Comparison of ENCODE assay signal across 25 mouse cellular contexts in genomic region chr12:55798745-55799144, GRCm38 (mm10).
"Had no signal": no experiment of that assay in that cellular context is flagged by ENCODE, and none has a peak within 500 bp of the region (broad histone marks: within the 10 kb centered on the region; RNA-seq: fewer than 3 reads in every experiment).

No protein-coding gene starts in this region.

- H3K27ac ChIP-seq: heart, embryonic 13.5 days; heart, embryonic 15.5 days; hindbrain, embryonic 13.5 days; hindbrain, embryonic 15.5 days; hindbrain, postnatal 0 days; kidney, embryonic 15.5 days; kidney, postnatal 0 days; limb, embryonic 10.5 days; limb, embryonic 12.5 days; liver, embryonic 13.5 days; liver, embryonic 15.5 days had no signal

- H3K4me3 ChIP-seq: heart, embryonic 13.5 days; heart, embryonic 15.5 days; hindbrain, embryonic 13.5 days; hindbrain, embryonic 15.5 days; kidney, embryonic 15.5 days; limb, embryonic 10.5 days; limb, embryonic 12.5 days; liver, embryonic 13.5 days; liver, embryonic 15.5 days had no signal

- DNase-seq: gastrocnemius, postnatal 14 days; gastrocnemius, postnatal 36 days; heart, adult 11 months; heart, postnatal 14 days; heart, postnatal 36 days; kidney, adult 11 months; kidney, adult 2 months; kidney, adult 9 months; kidney, postnatal 14 days; kidney, postnatal 36 days; layer of hippocampus, adult 9-11 months; layer of hippocampus, postnatal 36 days; liver; liver, embryonic 13.5 days; liver, postnatal 0 days had no signal
